Mouse (Mus musculus) lung, postnatal 36 days (tissue): Measurements from ENCODE around the gene Ripk1.
"Not testable (repeated sequence)": the region's sequence is repeated elsewhere in the genome, so short reads cannot be mapped to it uniquely, and the experiment has no call there.

Experiments used
- DNase-seq: peaks from one replicate; pipeline ENCODE4 v3.0.0; 2022; ENCODE audit warnings: mixed read lengths

The Ripk1 gene

GRCm38 (mm10) chr13:34038056-34038432 is 35.9 kb downstream of the Ripk1 start:
- DNase-seq, result no peak

GRCm38 (mm10) chr13:34038901-34039341 is 36.8 kb downstream of the Ripk1 start:
- DNase-seq, result no peak

DNA sequence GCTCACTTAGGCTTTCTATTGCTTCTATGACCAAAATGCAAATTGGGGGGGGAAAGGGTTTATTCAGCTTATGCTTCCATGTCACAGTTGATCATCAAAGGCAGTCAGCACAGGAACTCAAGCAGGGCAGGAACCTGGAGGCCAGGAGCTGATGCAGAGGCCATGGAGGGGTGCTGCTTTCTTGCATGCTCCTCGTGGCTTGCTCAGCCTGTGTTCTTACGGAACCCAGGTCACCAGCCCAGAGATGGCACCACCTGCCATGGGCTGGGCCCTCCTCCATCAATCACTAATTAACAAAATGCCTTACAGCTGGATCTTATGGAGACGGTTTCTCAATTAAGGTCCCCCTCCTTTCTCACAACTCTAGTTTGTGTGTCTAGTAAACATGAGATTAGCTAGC is 37.9 kb downstream of the Ripk1 start:
- no peak for DNase-seq

DNA sequence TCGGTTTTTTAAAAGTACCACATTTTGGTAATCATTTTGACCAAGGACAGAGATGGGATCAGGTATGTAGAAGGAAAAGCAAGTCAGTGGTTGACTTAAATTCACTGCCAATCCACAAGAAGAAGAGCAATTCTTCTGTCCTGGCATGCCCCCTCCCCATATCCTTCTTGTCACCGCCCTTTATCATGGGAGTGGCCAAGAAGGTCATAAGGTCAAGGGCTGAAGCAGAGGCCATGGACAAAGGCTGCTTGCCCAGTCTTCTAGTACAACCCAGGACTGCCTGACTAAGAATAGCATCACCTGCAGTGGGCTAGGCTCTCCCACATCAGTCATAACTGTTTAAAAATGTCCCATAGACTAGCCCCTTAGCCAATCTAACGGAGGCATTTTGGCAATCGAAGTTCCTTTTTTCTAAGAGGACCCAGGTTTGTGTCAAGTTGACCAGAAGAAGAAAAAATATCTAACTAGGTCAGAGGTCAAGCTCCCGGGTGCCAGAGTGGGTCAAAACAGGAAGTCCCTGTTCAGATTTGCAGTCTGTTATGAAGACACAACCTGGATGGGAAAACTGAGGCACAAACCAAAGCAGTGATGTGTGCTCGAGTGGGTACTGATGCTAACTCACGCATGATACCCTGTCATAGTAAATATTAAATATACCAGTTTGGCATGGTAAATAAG is 41.7 kb downstream of the Ripk1 start:
- no peak for DNase-seq

DNA sequence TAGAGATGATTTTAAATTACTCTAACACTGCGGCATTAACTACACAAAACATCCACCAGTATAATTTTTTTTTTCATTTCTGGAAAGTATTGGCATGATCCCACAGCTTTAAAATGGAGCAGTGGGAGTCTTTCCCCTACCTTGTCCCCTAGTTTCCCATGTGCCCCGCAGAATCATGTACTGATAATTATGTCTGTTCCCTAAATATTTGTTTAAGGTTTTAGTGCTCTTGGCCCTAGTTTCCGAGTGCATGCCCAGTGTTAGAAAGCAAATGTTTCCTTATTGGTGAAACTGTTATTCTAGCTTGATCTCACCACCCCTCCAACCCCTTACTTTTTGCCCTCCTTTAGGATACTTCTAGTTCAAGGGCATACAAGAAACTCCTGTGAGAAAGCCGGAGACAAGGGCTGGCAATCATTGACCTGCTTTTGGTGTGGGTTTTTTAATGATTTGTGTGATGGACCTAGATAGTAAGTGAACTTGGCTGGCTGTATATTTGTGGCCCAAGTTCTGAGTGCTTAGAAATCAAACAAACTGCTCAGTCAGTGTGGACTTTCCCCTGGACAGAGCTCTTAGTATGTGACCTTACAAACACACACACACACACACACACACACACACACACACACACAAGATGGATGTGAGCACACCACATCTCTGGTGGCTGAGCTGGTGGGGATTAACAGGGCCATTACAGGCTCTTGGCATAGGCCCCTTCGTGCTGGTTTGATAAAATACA is 43.5 kb downstream of the Ripk1 start:
- no peak for DNase-seq

GRCm38 (mm10) chr13:34046421-34047012 is 44.4 kb downstream of the Ripk1 start:
- DNase-seq, result peak; percentile 93

GRCm38 (mm10) chr13:34047526-34047925 is 45.4 kb downstream of the Ripk1 start:
- no peak for DNase-seq

GRCm38 (mm10) chr13:34050479-34050878 is 48.3 kb downstream of the Ripk1 start:
- DNase-seq, result peak; percentile 44

- DNase-seq, result peak; percentile 25
Measured at GRCm38 (mm10) chr13:34051692-34052091, 49.5 kb downstream of the Ripk1 start.

DNA sequence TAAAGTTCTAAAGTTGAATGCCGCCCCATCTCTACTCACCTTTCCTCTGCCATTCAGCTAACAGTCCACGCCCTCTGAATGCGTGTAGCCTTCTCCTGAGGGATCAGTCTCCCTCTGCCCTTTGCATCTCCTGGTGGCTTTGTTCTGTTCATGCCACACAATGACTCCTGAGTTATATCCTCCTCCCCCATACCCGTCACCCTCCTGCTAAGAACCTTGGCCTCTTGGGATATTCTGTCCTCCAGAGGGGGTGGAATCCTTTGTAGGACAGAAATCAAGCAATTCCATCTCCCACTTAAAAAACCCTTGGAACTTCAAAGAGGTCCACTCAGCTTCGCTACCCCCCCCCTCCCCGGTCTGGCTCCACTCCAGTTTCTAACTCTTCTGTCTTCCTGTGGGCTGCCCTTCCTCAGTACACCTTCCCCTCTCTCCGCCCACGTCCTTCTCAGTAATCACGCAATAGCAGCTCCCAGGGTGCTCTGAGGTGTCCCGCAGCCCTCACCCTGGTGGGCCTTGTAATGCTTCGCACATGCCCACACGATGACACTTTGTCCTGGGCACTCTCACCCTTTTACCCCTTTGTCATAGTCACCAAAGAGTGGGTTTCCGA is 51.6 kb downstream of the Ripk1 start:
- DNase-seq, result no peak

- DNase-seq, result no peak
Measured at GRCm38 (mm10) chr13:34054391-34054790, 52.2 kb downstream of the Ripk1 start.

- DNase-seq, result no peak
Measured at GRCm38 (mm10) chr13:34054983-34055382, 52.8 kb downstream of the Ripk1 start.

GRCm38 (mm10) chr13:34057252-34057651 is 55.1 kb downstream of the Ripk1 start:
- DNase-seq, result no peak

DNA sequence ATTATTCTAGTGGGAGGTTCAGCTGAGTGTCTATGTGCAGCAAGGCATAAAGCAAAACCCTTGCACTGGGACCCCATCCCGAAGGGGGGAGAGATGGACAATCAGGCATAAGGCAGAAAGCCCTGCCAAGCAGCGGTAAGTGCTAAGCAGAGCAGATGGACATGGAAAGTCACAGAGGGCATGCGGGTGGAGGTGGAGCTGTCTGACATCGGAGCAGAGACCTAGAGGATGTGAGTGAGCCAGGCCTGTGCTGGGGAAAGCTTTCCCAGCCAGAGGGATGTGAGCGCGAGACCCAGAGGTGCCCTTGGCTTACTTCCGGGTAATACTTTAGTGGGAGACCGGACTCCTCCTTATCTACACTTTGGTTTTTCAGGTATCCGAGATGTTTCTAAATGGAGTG is 57.9 kb downstream of the Ripk1 start:
- DNase-seq, result no peak

DNA sequence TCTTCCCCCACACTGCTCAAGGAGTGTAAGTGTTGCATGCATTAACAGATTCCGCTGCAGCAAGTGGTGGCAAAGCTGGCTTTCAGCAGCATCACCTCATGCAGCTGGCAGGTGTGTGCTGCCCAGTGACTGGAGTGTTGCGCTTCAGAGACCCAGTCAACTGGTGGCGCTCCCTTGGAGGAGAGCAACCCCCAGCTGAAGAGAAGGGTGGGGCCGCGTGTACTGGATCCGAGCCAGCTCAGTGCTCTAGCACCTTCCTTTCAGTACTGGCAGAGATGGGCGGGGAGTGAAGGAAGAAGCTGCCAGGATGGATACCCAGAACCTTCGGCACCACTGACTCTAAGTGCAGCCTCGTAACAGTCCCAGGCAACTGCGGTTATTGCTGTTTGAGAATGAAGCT is 60.3 kb downstream of the Ripk1 start:
- DNase-seq, result no peak

- peak; percentile 56 for DNase-seq
Measured at GRCm38 (mm10) chr13:34066351-34066750, 64.2 kb downstream of the Ripk1 start.

- DNase-seq, result no peak
Measured at GRCm38 (mm10) chr13:34070296-34070695, 68.1 kb downstream of the Ripk1 start.

DNA sequence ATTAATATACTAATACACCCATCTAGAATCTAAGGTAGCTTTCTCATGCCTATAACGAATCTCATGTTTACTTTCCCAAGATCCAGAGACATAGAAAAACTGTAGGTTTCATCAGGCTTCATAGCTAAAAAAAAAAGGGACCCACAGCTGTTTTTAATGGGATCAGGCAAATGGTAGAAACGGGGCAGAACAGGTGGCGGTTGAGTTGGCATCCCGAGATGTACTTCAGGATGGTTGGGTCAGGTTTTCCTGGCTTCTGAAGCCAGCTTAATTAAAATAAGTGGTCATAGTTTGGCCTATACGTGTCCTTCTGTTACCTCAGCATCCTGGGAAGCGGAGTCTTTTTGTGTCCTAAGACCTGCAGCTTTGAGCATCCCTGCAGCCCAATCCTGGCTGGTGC is 69.7 kb downstream of the Ripk1 start:
- no peak for DNase-seq

DNA sequence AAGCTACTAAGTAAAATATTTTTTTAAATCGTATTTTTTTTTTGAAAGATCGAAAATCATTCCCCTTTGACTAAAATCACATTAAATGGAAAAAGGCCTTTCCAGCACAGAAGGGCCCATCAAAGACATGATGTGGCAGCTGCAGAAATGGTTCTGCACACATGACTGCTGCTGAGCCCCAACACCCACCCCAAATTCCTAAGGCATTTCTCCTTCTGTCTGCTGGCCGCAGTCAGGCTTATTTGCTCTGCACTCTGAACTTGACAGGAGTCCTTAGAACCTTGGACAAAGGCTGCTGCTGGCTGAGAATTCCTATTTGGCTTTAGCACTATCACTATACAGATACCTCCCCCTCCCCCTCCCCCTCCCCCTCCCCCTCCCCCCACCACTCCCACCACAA is 70.7 kb downstream of the Ripk1 start:
- no peak for DNase-seq

- not testable (repeated sequence) for DNase-seq
Measured at GRCm38 (mm10) chr13:34074441-34074840, 72.3 kb downstream of the Ripk1 start.

GRCm38 (mm10) chr13:34075893-34076292 is 73.7 kb downstream of the Ripk1 start:
- DNase-seq, result not testable (repeated sequence)

GRCm38 (mm10) chr13:34076561-34077491 is 74.7 kb downstream of the Ripk1 start:
- DNase-seq, result peak; percentile 35
